Mouse (Mus musculus): ENCODE data around the gene Lypd5. TPM values are rescaled to one million over a fixed set of nuclear protein-coding genes. Genes with fewer than 3 reads are reported as not detected.
A peak's percentile ranks its signal among the peaks of the same experiment; 100 is the strongest.
"Not testable (repeated sequence)": the region's sequence is repeated elsewhere in the genome, so short reads cannot be mapped to it uniquely, and the experiment has no call there.

Gene Lypd5
- total RNA-seq, 2 experiments from 2014 or later = not detected

- DNase-seq (ENCODE audit: low spot score) = no peak
Measured at GRCm38 (mm10) chr7:24382730-24383372, 33.9 kb downstream of the Lypd5 start.

GRCm38 (mm10) chr7:24384070-24384469 lies 35.1 kb downstream of the Lypd5 start:
- no peak for DNase-seq (ENCODE audit: low spot score)

GRCm38 (mm10) chr7:24384827-24385226 lies 35.8 kb downstream of the Lypd5 start:
- peak; percentile 53 for DNase-seq (ENCODE audit: low spot score)

- peak; percentile 48 for DNase-seq (ENCODE audit: low spot score)
Measured at GRCm38 (mm10) chr7:24387059-24387556, 38.1 kb downstream of the Lypd5 start.

GRCm38 (mm10) chr7:24389516-24390187 lies 40.7 kb downstream of the Lypd5 start:
- no peak for DNase-seq (ENCODE audit: low spot score)

GRCm38 (mm10) chr7:24390512-24390911 lies 41.5 kb downstream of the Lypd5 start:
- DNase-seq (ENCODE audit: low spot score) = no peak

- peak; percentile 31 for DNase-seq (ENCODE audit: low spot score)
Measured at GRCm38 (mm10) chr7:24391077-24391476, 42.1 kb downstream of the Lypd5 start.

GRCm38 (mm10) chr7:24391687-24392086 lies 42.7 kb downstream of the Lypd5 start:
- no peak for DNase-seq (ENCODE audit: low spot score)

GRCm38 (mm10) chr7:24394054-24394453 lies 45.1 kb downstream of the Lypd5 start:
- DNase-seq (ENCODE audit: low spot score) = no peak

GRCm38 (mm10) chr7:24394475-24395161 lies 45.6 kb downstream of the Lypd5 start:
- no peak for DNase-seq (ENCODE audit: low spot score)

- DNase-seq (ENCODE audit: low spot score) = no peak
Measured at GRCm38 (mm10) chr7:24396832-24397231, 47.8 kb downstream of the Lypd5 start.

- no peak for DNase-seq (ENCODE audit: low spot score)
Measured at GRCm38 (mm10) chr7:24398364-24398913, 49.4 kb downstream of the Lypd5 start.

GRCm38 (mm10) chr7:24399256-24400081 lies 50.5 kb downstream of the Lypd5 start, which contains the start of gene Smg9:
Gene Smg9, plus strand, starts transcription at chr7:24399619.
- peak; percentile 98 for DNase-seq (ENCODE audit: low spot score)

GRCm38 (mm10) chr7:24400082-24400452 lies 51.1 kb downstream of the Lypd5 start:
- no peak for DNase-seq (ENCODE audit: low spot score)

GRCm38 (mm10) chr7:24400489-24400888 lies 51.5 kb downstream of the Lypd5 start:
- not testable (repeated sequence) for DNase-seq (ENCODE audit: low spot score)

GRCm38 (mm10) chr7:24402851-24403250 lies 53.9 kb downstream of the Lypd5 start:
- DNase-seq (ENCODE audit: low spot score) = no peak

Small RNA genes within 50 kb of the gene (microRNA-seq; reads per million reads assigned to microRNA genes)
- gene Gm27592 = not detected

Other genes with a start within 250 kb of the Lypd5 start
- gene Zfp112, start 236.9 kb upstream of the Lypd5 start, total RNA-seq (2021) = 1 to 10 TPM; 5.3 to 5.7 TPM
- gene Zfp235, start 215.0 kb upstream of the Lypd5 start, total RNA-seq (2021) = 1 to 10 TPM; 3.5 TPM
- under 1 TPM; 0.07 to 0.28 TPM for gene Zfp114, start 174.1 kb upstream of the Lypd5 start, total RNA-seq (2021)
- 1 to 10 TPM; 2.3 to 2.4 TPM for gene Zfp111, start 137.8 kb upstream of the Lypd5 start, total RNA-seq (2021)
- gene Zfp109, start 111.6 kb upstream of the Lypd5 start, total RNA-seq (2021) = 1 to 10 TPM; 2.4 to 2.6 TPM
- 1 to 10 TPM; 1.8 to 2.1 TPM for gene Zfp108, start 94.4 kb upstream of the Lypd5 start, total RNA-seq (2021)
- gene Zfp93, start 78.8 kb upstream of the Lypd5 start, total RNA-seq (2021) = 1 to 10 TPM; 7.0 TPM
- gene Zfp61, start 48.0 kb upstream of the Lypd5 start, total RNA-seq (2021) = 1 to 10 TPM; 2.2 to 2.6 TPM
- gene Zfp94, start 32.5 kb upstream of the Lypd5 start, total RNA-seq (2021) = 1 to 10 TPM; 1.7 to 2.1 TPM
- not detected for gene Tescl, start 15.3 kb upstream of the Lypd5 start, total RNA-seq (2021)
- under 1 TPM; 0.46 to 0.50 TPM for gene Kcnn4, start 21.1 kb downstream of the Lypd5 start, total RNA-seq (2021)
- gene Smg9, start 50.4 kb downstream of the Lypd5 start, total RNA-seq (2021) = 10 to 100 TPM; 10.3 to 11.0 TPM
- gene Irgc1, start 103.1 kb downstream of the Lypd5 start, total RNA-seq (2021) = not detected
- 1 to 10 TPM in 1 of 2 experiments, under 1 TPM in 1; 0.87 to 1.4 TPM for gene Plaur, start 113.3 kb downstream of the Lypd5 start, total RNA-seq (2021)
- 1 to 10 TPM; 2.3 to 3.4 TPM for gene Cadm4, start 132.8 kb downstream of the Lypd5 start, total RNA-seq (2021)
- 1 to 10 TPM; 4.1 to 4.5 TPM for gene Zfp428, start 157.8 kb downstream of the Lypd5 start, total RNA-seq (2021)
- not detected for gene AC161166.1, start 163.3 kb downstream of the Lypd5 start, total RNA-seq (2021)
- gene Irgq, start 181.5 kb downstream of the Lypd5 start, total RNA-seq (2021) = 10 to 100 TPM; 11.5 to 16.2 TPM
- not detected for gene Pinlyp, start 196.9 kb downstream of the Lypd5 start, total RNA-seq (2021)
- 10 to 100 TPM; 16.5 to 20.1 TPM for gene Xrcc1, start 197.1 kb downstream of the Lypd5 start, total RNA-seq (2021)
- 10 to 100 TPM; 25.5 to 29.0 TPM for gene Ethe1, start 238.3 kb downstream of the Lypd5 start, total RNA-seq (2021)
- gene Zfp575, start 238.4 kb downstream of the Lypd5 start, total RNA-seq (2021) = under 1 TPM in 1 of 2 experiments, not detected in 1; 0.09 TPM

Measured in gastrocnemius, adult 18-20 months (tissue).